Mouse (Mus musculus): ENCODE results near the gene Vmn1r42.

DNA sequence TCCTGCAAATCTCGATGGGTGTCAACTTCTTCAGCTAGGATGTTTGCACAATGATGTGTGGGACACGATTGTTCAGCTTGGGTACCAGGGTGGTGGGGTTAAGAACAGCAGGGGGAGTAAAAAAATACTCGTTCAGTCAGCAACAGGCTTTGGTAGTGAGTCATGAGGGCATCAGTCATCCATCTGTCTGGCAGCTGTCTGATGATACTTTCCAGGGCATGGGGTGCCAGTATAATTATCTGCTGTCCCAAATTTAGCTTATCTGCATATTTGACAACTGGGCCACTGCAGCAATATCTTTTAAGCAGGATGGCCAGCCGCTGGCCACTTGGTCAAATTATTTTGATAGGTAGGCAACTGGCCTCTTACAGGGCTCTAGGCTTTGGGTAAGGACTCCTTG is 12.4 kb downstream of the Vmn1r42 start:
- TF ChIP-seq CTCF (conservative IDR thresholded peaks at IDR 0.05 in 1 of 2, IDR thresholded peaks at IDR 0.05 in 1 of 2; ENCODE audit: low read depth in 2 of 2, low read length in 2 of 2) (no peak), MXI1 (IDR thresholded peaks at IDR 0.05; ENCODE audit: low read depth, low read length) (no peak), USF2 (conservative IDR thresholded peaks at IDR 0.05; ENCODE audit: low read depth, low read length) (no peak), CHD2 (IDR thresholded peaks at IDR 0.05; ENCODE audit: low read length) (no peak), POLR2A (IDR thresholded peaks at IDR 0.05; ENCODE audit: low read depth, low read length) (no peak), EP300 (IDR thresholded peaks at IDR 0.05; ENCODE audit: low read length) (no peak), CHD1 (IDR thresholded peaks at IDR 0.05; ENCODE audit: low read depth, low read length) (no peak), PAX5 (IDR thresholded peaks at IDR 0.05; ENCODE audit: low read length) (no peak), TBP (conservative IDR thresholded peaks at IDR 0.05; ENCODE audit: low read depth, low read length) (no peak), ETS1 (conservative IDR thresholded peaks at IDR 0.05; ENCODE audit: low read depth, low read length) (no peak), MAFK (IDR thresholded peaks at IDR 0.05; ENCODE audit: insufficient replicate concordance, low read length) (no peak), POLR2AphosphoS2 (IDR thresholded peaks at IDR 0.05; ENCODE audit: low read depth, low read length) (no peak), BHLHE40 (IDR thresholded peaks at IDR 0.05; ENCODE audit: low read depth, low read length) (no peak), MAZ (IDR thresholded peaks at IDR 0.05; ENCODE audit: low read depth, low read length) (no peak)

All from CH12.LX (cell line).